Mouse (Mus musculus): ENCODE measurements around the gene Aptx.

Gene Aptx

DNA sequence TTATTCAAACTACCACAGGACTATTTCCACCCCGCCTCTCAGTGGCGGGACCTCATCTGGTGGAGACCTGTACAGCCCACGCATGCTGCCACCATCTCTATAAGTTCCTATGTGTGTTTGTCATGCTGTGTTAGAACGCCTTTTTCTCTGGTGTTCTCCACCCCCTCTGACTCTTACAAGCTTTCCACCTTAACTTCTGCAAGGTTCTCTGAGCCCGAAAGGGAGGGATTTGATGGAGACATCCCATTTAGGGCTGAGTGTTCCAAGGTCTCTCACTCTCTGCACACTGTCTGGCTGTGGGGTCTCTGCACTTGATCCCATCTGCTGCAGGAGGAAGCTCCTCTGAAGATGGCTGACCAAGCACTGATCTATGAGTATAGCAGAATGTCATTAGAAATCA, 29.5 kb downstream of the Aptx start:
- no peak for DNase-seq (ENCODE audit: low read depth, low spot score)

DNA sequence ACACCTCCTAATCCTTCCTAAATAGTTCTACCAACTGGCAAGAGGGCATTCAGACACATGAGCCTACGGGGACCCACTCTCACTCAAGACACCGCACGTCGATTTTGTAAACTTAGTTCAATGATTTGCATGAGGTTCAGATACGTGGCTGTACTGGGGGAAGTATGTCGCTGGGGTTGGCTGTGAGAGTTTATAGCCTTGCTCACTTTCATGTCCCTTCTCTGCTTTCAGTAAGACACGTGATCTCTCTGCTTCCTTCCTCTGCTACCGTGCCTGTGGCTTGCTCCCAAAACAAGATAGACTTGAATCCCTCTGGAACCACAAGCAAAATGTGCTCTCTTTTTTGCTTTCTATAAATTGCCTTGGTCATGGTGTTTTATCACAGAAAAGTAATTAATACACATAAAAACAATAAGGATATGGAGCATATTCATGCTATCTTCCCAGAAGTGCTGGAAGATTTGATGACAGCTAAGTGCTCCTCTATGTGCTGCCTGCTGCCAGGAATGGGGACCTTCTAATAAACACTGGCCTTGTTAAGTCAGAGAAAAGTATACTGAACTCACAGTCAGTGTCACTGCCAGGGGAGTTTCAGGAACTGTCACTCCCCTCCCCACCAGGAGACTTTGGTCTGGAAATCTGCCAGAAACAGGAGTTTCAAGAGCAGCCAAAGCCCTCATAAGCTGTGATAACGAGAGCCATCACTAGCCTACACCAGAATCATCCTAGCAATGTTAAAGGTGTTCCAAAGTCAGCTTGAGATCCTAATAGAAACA, 36.6 kb downstream of the Aptx start:
- DNase-seq (ENCODE audit: low read depth, low spot score): no peak

DNA sequence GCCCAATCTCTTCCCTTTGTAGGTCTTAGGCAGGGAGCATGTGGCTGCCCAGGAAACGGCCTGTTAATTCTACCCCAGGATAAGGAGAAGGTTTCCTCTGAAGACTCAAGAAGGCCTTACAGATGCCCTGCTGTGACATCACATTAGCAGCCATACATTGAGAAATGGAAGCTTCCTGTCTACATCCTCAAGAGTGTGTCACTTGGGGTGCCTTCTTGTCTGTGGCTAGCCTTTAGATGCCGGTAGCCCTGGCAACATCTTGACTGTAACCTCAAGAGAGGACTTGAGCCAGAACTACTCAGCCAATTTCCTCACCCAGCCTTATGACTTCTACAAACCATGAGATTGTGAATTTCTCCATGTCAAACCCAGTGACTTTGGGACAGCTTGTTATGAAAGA, 51.9 kb downstream of the Aptx start:
- no peak for DNase-seq (ENCODE audit: low read depth, low spot score)

DNA sequence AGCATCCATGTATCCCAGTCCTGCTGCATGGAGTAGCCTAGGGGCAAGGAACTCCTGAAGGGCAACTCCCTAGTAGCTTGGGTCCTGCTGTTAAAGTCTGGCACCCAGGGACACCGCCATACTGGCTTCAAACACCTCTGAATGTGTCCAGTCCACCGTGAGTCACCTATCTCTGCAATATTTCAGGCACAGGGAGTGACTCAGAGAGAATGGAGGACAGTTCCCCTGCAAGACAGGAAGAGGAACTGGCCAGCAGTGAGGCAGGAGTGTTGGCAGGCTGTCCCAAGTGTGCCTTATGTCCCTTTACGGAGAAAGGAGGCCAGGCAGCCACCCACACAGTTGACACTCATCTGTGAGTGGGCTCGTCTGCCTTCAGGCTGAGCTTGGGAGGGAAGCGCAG, 53.9 kb downstream of the Aptx start:
- no peak for DNase-seq (ENCODE audit: low read depth, low spot score)

DNA sequence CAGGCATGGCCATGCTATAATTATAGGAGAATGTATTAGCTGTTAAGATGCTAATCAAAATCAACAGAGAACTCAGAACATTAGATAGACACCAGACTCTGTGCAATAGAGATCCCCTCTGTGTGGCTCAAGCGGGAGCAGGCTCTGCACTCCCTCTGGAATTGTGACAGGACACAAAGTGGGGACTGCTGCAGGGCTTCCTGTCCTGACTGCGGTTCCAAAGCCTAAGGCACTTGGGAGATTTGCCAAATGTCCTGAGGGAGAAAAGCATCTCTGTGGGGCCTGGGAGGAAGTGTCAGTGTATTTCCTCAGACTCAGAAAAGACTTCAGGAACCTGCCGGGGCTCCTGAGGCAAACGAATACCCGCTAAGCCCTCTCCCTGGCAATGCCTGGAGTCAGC, 59.4 kb downstream of the Aptx start:
- DNase-seq (ENCODE audit: low read depth, low spot score): no peak

DNA sequence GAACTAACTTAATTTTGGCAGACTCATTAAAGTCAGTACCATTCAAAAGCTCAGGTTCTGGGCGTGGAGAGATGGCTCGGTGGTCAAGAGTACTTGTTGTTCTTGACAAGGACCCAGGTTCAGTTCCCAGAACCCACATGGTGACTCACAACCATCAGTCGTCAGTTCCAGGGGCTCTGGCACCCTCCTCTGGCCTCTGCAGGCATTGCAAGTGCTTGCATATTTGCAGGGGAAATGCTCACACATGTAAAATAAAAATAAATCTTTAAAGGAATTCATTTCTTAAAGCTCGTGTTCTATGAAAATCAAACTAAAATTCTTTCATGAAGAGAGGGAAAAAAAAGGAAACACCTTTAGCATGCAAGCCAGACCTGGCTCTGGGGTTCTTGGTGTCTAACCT, 62.0 kb downstream of the Aptx start:
- DNase-seq (ENCODE audit: low read depth, low spot score): no peak

All from retina, postnatal 7 days (tissue).